Mouse (Mus musculus) intestine, embryonic 16.5 days (tissue): Measurements from ENCODE around the gene Asxl1. TPM values are rescaled to one million over a fixed set of nuclear protein-coding genes. Genes with fewer than 3 reads are reported as not detected.

Experiments used
- ATAC-seq: fragments of 200-750 bp; cut with Nextera tagmentation; 2 replicates; pipeline ENCODE4 v1.8.0; 2017; ENCODE audit warnings: moderate TSS enrichment, moderate library complexity
- H3K27ac ChIP-seq: fragments of 300-500 bp; sonication (generic); 2 replicates; pipeline ENCODE4 v1.5.1; 2014; ENCODE audit warnings: mild to moderate bottlenecking, low read length
- H3K27me3 ChIP-seq: fragments of 300-500 bp; sonication (generic); replicated peaks from 2 replicates; pipeline ENCODE4 v1.6.1; 2014; ENCODE audit warnings: low read length, control low read depth, mixed read lengths; ENCODE audit not compliant: control insufficient read depth, insufficient read depth
- H3K36me3 ChIP-seq: fragments of 300-500 bp; sonication (generic); 2 replicates; pipeline ENCODE4 v1.6.1; 2014; ENCODE audit warnings: low read length, control low read depth; ENCODE audit not compliant: control insufficient read depth, insufficient read depth
- H3K4me1 ChIP-seq: fragments of 300-500 bp; sonication (generic); 2 replicates; pipeline ENCODE4 v1.6.1; 2014; ENCODE audit warnings: low read length, control low read depth, mixed read lengths; ENCODE audit not compliant: control insufficient read depth, insufficient read depth
- H3K4me2 ChIP-seq: fragments of 300-500 bp; sonication (generic); 2 replicates; pipeline ENCODE4 v1.6.1; 2014; ENCODE audit warnings: low read depth, low read length, control low read depth
- H3K4me3 ChIP-seq: fragments of 300-500 bp; sonication (generic); 2 replicates; pipeline ENCODE4 v1.5.1; 2014; ENCODE audit warnings: mild to moderate bottlenecking, low read length
- H3K9ac ChIP-seq: fragments of 300-500 bp; sonication (generic); 2 replicates; pipeline ENCODE4 v1.6.1; 2014; ENCODE audit warnings: low read depth, low read length
- H3K9me3 ChIP-seq: fragments of 300-500 bp; sonication (generic); 2 replicates; pipeline ENCODE4 v1.6.1; 2016; ENCODE audit warnings: low read length, control low read depth; ENCODE audit not compliant: control insufficient read depth
- WGBS: fragments of 180-500 bp; shearing (Covaris S2); extraction: QIAGEN DNeasy Blood & Tissue Kit; methylation state at CpG from one replicate; pipeline ENCODE4 v1.1.7; 2014; 5-methylcytosine and 5-hydroxymethylcytosine counted together
- polyA plus RNA-seq: library from polyadenylated mRNA; unstranded; fragments of >200 nt; fragmentation: Nextera tagmentation; extraction: Ambion mirVana; gene quantifications from 2 replicates; pipeline ENCODE4 v1.2.1, GENCODE M21; 2015

Gene Asxl1
- polyA plus RNA-seq, 1 experiment from 2014 or later = 6.9 TPM

DNA sequence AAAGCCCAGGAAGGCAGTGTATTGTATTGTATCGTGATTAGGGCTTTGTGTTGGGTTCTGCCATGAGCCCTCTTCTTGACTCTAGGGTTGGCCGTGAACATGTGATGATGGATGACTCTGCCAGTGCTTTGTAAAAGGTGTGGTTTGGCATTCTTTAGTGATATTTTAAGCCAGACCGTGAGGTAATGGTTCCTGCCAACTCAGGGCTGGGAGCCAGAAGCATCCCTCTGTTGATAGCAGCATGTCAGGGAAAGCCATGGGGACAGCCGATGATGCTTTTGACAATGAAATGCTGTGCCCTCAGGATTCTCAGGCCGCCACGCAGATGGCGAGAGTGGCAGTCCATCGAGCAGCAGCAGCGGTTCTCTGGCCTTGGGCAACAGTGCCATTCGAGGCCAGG is 47.4 kb downstream of the Asxl1 start:
- Histone ChIP-seq H3K4me1 (no peaks in the 10 kb centered on the region; the same call in 1 of the 2 replicates), H3K36me3 (peaks cover 45% of the 10 kb centered on the region), H3K4me3 (no peak overlapping the region), H3K27me3 (no peaks in the 10 kb centered on the region), H3K9ac (no peak overlapping the region), H3K9me3 (no peaks in the 10 kb centered on the region), H3K27ac (no peak overlapping the region), H3K4me2 (no peak overlapping the region)
- ATAC-seq = no peak
- 92% methylated on average over 10 of the region's 10 CpGs for WGBS

GRCm38 (mm10) chr2:153397790-153398515 is 52.3 kb downstream of the Asxl1 start:
- Histone ChIP-seq H3K9ac (no peak overlapping the region), H3K9me3 (no peaks in the 10 kb centered on the region), H3K4me2 (no peak overlapping the region), H3K4me1 (no peaks in the 10 kb centered on the region), H3K27me3 (no peaks in the 10 kb centered on the region), H3K36me3 (peaks cover 55% of the 10 kb centered on the region), H3K4me3 (no peak overlapping the region), H3K27ac (no peak overlapping the region)
- WGBS = 92% methylated on average over 11 of the region's 11 CpGs
- ATAC-seq = no peak

DNA sequence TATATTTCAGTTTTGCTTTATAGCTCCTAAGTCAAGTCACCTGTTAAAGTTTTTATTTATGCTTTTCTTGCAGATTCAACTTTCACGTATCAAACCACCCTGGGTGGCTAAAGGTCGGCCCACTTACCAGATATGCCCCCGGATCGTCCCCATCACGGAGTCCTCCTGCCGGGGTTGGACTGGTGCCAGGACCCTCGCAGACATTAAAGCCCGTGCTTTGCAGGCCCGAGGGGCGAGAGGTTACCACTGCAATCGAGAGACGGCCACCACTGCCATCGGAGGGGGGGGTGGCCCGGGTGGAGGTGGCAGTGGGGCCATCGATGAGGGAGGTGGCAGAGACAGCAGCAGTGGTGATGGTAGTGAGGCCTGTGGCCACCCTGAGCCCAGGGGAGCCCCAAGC is 53.5 kb downstream of the Asxl1 start:
- peaks cover 1% of the 10 kb centered on the region for H3K4me1 ChIP-seq
- no peaks in the 10 kb centered on the region for H3K9me3 ChIP-seq
- H3K4me2 ChIP-seq = no peak overlapping the region
- no peak overlapping the region for H3K9ac ChIP-seq
- H3K4me3 ChIP-seq = no peak overlapping the region
- H3K27ac ChIP-seq = no peak overlapping the region
- no peaks in the 10 kb centered on the region for H3K27me3 ChIP-seq
- WGBS = 87% methylated on average over 15 of the region's 15 CpGs
- ATAC-seq = no peak
- peaks cover 44% of the 10 kb centered on the region for H3K36me3 ChIP-seq

GRCm38 (mm10) chr2:153404062-153404461 is 58.4 kb downstream of the Asxl1 start:
- WGBS = 84% methylated on average over 3 of the region's 3 CpGs
- no peak for ATAC-seq
- H3K36me3 ChIP-seq = peaks cover 21% of the 10 kb centered on the region

GRCm38 (mm10) chr2:153404882-153405281 is 59.3 kb downstream of the Asxl1 start:
- H3K4me3 ChIP-seq = no peak overlapping the region
- H3K4me2 ChIP-seq = no peak overlapping the region
- ATAC-seq = peak; percentile 82
- H3K27me3 ChIP-seq = no peaks in the 10 kb centered on the region
- peak overlapping the region; percentile 54 for H3K27ac ChIP-seq
- H3K36me3 ChIP-seq = peaks cover 16% of the 10 kb centered on the region
- H3K9me3 ChIP-seq = no peaks in the 10 kb centered on the region
- 58% methylated on average over 3 of the region's 3 CpGs for WGBS
- peaks cover 9% of the 10 kb centered on the region for H3K4me1 ChIP-seq
- H3K9ac ChIP-seq = no peak overlapping the region

More at GRCm38 (mm10) chr2:153404062-153404461, 58.4 kb downstream of the Asxl1 start:
- Histone ChIP-seq H3K27ac (no peak overlapping the region), H3K27me3 (no peaks in the 10 kb centered on the region), H3K9ac (no peak overlapping the region), H3K4me1 (peaks cover 9% of the 10 kb centered on the region), H3K4me2 (no peak overlapping the region), H3K4me3 (no peak overlapping the region), H3K9me3 (no peaks in the 10 kb centered on the region)

DNA sequence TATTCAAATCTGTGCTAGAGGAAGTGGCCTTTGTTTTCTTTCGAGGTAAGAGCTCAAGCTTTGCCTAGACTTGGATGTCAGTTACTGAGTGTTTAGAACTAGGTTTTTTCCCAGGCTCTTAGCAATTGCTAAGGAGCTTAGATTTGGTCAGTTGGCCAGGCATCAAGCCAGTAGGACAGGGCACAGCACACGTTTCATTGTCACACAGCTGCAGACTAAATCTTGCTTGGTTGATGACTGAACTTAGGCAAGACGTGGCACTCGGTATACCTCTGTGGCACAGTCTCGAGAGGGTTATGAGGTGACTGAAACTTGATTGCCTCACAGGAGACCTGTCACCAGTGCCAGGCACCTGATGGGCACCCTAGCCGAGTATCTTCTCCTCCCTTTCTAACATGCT is 61.3 kb downstream of the Asxl1 start:
- Histone ChIP-seq H3K4me2 (no peak overlapping the region), H3K27me3 (no peaks in the 10 kb centered on the region), H3K9me3 (no peaks in the 10 kb centered on the region), H3K4me3 (no peak overlapping the region), H3K9ac (no peak overlapping the region), H3K36me3 (peaks cover 19% of the 10 kb centered on the region), H3K27ac (no peak overlapping the region), H3K4me1 (peaks cover 9% of the 10 kb centered on the region)
- ATAC-seq = no peak
- 80% methylated on average over 6 of the region's 6 CpGs for WGBS

GRCm38 (mm10) chr2:153408971-153409370 is 63.3 kb downstream of the Asxl1 start:
- no peaks in the 10 kb centered on the region for H3K9me3 ChIP-seq
- H3K4me1 ChIP-seq = peaks cover 9% of the 10 kb centered on the region
- H3K4me3 ChIP-seq = no peak overlapping the region
- H3K36me3 ChIP-seq = peaks cover 19% of the 10 kb centered on the region
- no peak overlapping the region for H3K9ac ChIP-seq
- no peak for ATAC-seq
- no peaks in the 10 kb centered on the region for H3K27me3 ChIP-seq
- H3K27ac ChIP-seq = no peak overlapping the region
- 67% methylated on average over 3 of the region's 3 CpGs for WGBS
- H3K4me2 ChIP-seq = no peak overlapping the region

GRCm38 (mm10) chr2:153411557-153411956 is 65.9 kb downstream of the Asxl1 start:
- Histone ChIP-seq H3K27ac (no peak overlapping the region; the same call in 1 of the 2 replicates), H3K4me2 (no peak overlapping the region), H3K4me1 (no peaks in the 10 kb centered on the region), H3K27me3 (no peaks in the 10 kb centered on the region), H3K4me3 (no peak overlapping the region), H3K9me3 (no peaks in the 10 kb centered on the region), H3K36me3 (peaks cover 25% of the 10 kb centered on the region), H3K9ac (no peak overlapping the region)
- WGBS = 68% methylated on average over 9 of the region's 9 CpGs
- ATAC-seq = no peak

DNA sequence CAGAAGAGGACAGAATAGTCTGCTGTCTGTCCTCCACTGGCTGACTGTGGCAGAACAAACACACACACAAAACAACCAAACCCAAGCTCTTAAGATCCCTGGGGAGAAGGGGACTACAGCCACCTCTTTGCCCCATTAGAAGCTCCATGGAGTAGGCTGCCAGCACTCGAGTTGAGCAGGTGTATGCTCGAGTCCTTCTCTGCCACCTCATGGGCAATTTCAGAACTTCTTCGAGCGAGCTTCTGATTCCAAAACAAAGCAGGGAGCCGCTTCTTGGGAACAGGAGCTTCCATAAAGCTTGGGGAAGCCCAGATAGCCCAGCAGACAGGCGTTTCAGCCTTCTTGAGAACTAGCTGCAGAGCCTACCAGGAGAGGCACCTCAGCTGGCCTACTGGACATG is 66.9 kb downstream of the Asxl1 start:
- H3K9me3 ChIP-seq = no peaks in the 10 kb centered on the region
- no peaks in the 10 kb centered on the region for H3K27me3 ChIP-seq
- H3K4me3 ChIP-seq = no peak overlapping the region
- ATAC-seq = no peak
- H3K4me1 ChIP-seq = no peaks in the 10 kb centered on the region
- H3K27ac ChIP-seq = no peak overlapping the region
- no peak overlapping the region for H3K4me2 ChIP-seq
- peaks cover 34% of the 10 kb centered on the region for H3K36me3 ChIP-seq
- WGBS = 59% methylated on average over 6 of the region's 6 CpGs
- H3K9ac ChIP-seq = no peak overlapping the region

GRCm38 (mm10) chr2:153414607-153415006 is 69.0 kb downstream of the Asxl1 start:
- Histone ChIP-seq H3K4me1 (no peaks in the 10 kb centered on the region), H3K27ac (no peak overlapping the region), H3K4me2 (no peak overlapping the region), H3K4me3 (no peak overlapping the region), H3K27me3 (no peaks in the 10 kb centered on the region), H3K9me3 (no peaks in the 10 kb centered on the region), H3K9ac (no peak overlapping the region), H3K36me3 (peaks cover 44% of the 10 kb centered on the region)
- ATAC-seq = no peak
- 26% methylated on average over 2 of the region's 2 CpGs for WGBS
